Mouse (Mus musculus): ENCODE data around the gene Elovl4.

DNA sequence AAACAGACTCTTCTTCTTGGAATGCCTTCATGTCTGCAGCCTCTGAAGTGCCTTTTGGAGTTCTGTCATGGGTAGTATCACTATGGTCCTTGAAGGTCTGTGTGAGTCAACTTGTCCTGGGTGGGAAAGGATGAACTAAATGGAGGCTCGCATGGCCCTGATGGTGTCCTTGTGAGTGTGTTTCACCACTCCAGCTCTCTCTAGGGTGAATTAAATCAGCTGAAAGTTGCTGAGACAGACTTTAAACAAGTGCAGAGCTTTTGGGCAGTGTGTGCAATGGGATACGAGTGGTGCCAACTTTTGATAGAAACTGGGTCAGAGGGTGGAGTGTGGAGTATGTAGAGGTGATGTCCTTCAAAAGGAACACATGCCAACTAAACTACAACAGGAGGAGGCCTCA, 14.9 kb upstream of the Elovl4 start:
- TF ChIP-seq POLR2A (IDR thresholded peaks at IDR 0.05; ENCODE audit: insufficient read depth, low read length) (no peak), CTCF (IDR thresholded peaks at IDR 0.05; ENCODE audit: low read depth, low read length) (no peak), EP300 (IDR thresholded peaks at IDR 0.05; ENCODE audit: insufficient read depth, low read depth, low read length) (no peak)
